Mouse (Mus musculus): ENCODE data around the gene Mark2.
"Not testable (repeated sequence)": the region's sequence is repeated elsewhere in the genome, so short reads cannot be mapped to it uniquely, and the experiment has no call there.

Mark2 gene
- long read RNA-seq, experiment 1, partial matches to known transcripts: 2 of 8 reads
- long read RNA-seq, experiment 1, other reads (novel, unspliced or antisense): 5 of 8 reads
- long read RNA-seq, experiment 2, partial matches to known transcripts: 5 of 14 reads
- long read RNA-seq, experiment 2, other reads (novel, unspliced or antisense): 7 of 14 reads

- intact Hi-C loops (cut with DNase I): loop anchor here (5.0 to 10.0 kb wide), 2 partner anchors 64 to 107 kb away; no protein-coding TSS in a partner anchor
These were observed at the start of gene Mark2 for GRCm38 (mm10) chr19:7341512-7342397. Gene Mark2, minus strand, starts transcription at chr19:7341860.

GRCm38 (mm10) chr19:7388488-7388887, 46.8 kb upstream of the Mark2 start:
- intact Hi-C loops (cut with DNase I): no loop called here

GRCm38 (mm10) chr19:7386042-7386441, 44.4 kb upstream of the Mark2 start:
- intact Hi-C loops (cut with DNase I): no loop called here

GRCm38 (mm10) chr19:7382903-7383865, 41.5 kb upstream of the Mark2 start, which contains the start of gene Spindoc:
Gene Spindoc, minus strand, starts transcription at chr19:7382994.
- intact Hi-C loops (cut with DNase I): loop anchor here (5.0 kb wide), 1 partner anchor 34 kb away; the partner anchor contains the start of gene 2700081O15Rik

- intact Hi-C loops (cut with DNase I): loop anchor here (5.0 kb wide), 1 partner anchor 35 kb away; the partner anchor contains the start of gene 2700081O15Rik
These were observed 40.7 kb upstream of the Mark2 start for GRCm38 (mm10) chr19:7382248-7382902.

GRCm38 (mm10) chr19:7381906-7382247, 40.2 kb upstream of the Mark2 start:
- intact Hi-C loops (cut with DNase I): loop anchor here (5.0 kb wide), 1 partner anchor 35 kb away; the partner anchor contains the start of gene 2700081O15Rik

GRCm38 (mm10) chr19:7377639-7378038, 36.0 kb upstream of the Mark2 start:
- intact Hi-C loops (cut with DNase I): no loop called here

- intact Hi-C loops (cut with DNase I): no loop called here
These were observed 32.8 kb upstream of the Mark2 start for GRCm38 (mm10) chr19:7374491-7374890.

- intact Hi-C loops (cut with DNase I): not testable (repeated sequence)
These were observed 27.8 kb upstream of the Mark2 start for GRCm38 (mm10) chr19:7369469-7369868.

GRCm38 (mm10) chr19:7353636-7354035, 12.0 kb upstream of the Mark2 start:
- intact Hi-C loops (cut with DNase I): loop anchor here (10.0 kb wide), 1 partner anchor 61 kb away; the partner anchor contains the start of gene 2700081O15Rik

GRCm38 (mm10) chr19:7352809-7353495, 11.3 kb upstream of the Mark2 start:
- intact Hi-C loops (cut with DNase I): loop anchor here (10.0 kb wide), 1 partner anchor 62 kb away; the partner anchor contains the start of gene 2700081O15Rik

- intact Hi-C loops (cut with DNase I): loop anchor here (10.0 kb wide), 2 partner anchors 65 to 115 kb away; partner anchors contain the start of gene 2700081O15Rik
These were observed 8.3 kb upstream of the Mark2 start for GRCm38 (mm10) chr19:7349993-7350392.

GRCm38 (mm10) chr19:7345235-7345755, 3.6 kb upstream of the Mark2 start:
- intact Hi-C loops (cut with DNase I): loop anchor here (10.0 kb wide), 1 partner anchor 110 kb away; no protein-coding TSS in a partner anchor

GRCm38 (mm10) chr19:7342646-7343045, 986 bp upstream of the Mark2 start:
- intact Hi-C loops (cut with DNase I): loop anchor here (5.0 to 10.0 kb wide), 2 partner anchors 65 to 108 kb away; no protein-coding TSS in a partner anchor

- intact Hi-C loops (cut with DNase I): loop anchor here (5.0 to 10.0 kb wide), 2 partner anchors 64 to 106 kb away; no protein-coding TSS in a partner anchor
These were observed 732 bp downstream of the Mark2 start for GRCm38 (mm10) chr19:7340780-7341475.

GRCm38 (mm10) chr19:7340371-7340779, 1.3 kb downstream of the Mark2 start:
- intact Hi-C loops (cut with DNase I): loop anchor here (5.0 to 10.0 kb wide), 2 partner anchors 63 to 106 kb away; no protein-coding TSS in a partner anchor

- intact Hi-C loops (cut with DNase I): loop anchor here (5.0 to 10.0 kb wide), 3 partner anchors 48 to 105 kb away; no protein-coding TSS in a partner anchor
These were observed 1.8 kb downstream of the Mark2 start for GRCm38 (mm10) chr19:7339867-7340266.

GRCm38 (mm10) chr19:7339026-7339425, 2.6 kb downstream of the Mark2 start:
- intact Hi-C loops (cut with DNase I): loop anchor here (5.0 kb wide), 1 partner anchor 47 kb away; no protein-coding TSS in a partner anchor
